Mouse (Mus musculus): ENCODE measurements around the gene Smarca2. TPM values are rescaled to one million over a fixed set of nuclear protein-coding genes. Genes with fewer than 3 reads are reported as not detected.

Smarca2 gene
- total RNA-seq (2023), result 100 to 1,000 TPM; 126 to 136 TPM

GRCm38 (mm10) chr19:26604755-26605300 is at the start of gene Smarca2:
TSS of gene Smarca2 (plus strand) at chr19:26605050.

